Mouse (Mus musculus) brain, embryonic 14.5 days (tissue): ENCODE results near the gene Dab1. TPM values are rescaled to one million over a fixed set of nuclear protein-coding genes. Genes with fewer than 3 reads are reported as not detected.

Experiments used
- DNase-seq: peaks from one replicate; pipeline ENCODE4 v3.0.0-alpha.2; 2011; ENCODE audit warnings: low read depth
- CTCF ChIP-seq: fragments of 200-500 bp; IDR thresholded peaks from 2 replicates; pipeline ENCODE4 v1.5.1; 2012; ENCODE audit warnings: inconsistent platforms, mild to moderate bottlenecking, moderate library complexity, borderline replicate concordance; ENCODE audit not compliant: insufficient read depth, insufficient read length; ENCODE audit errors: extremely low read depth
- POLR2A ChIP-seq: fragments of 200-500 bp; IDR thresholded peaks from 2 replicates; pipeline ENCODE4 v1.6.1; 2012; ENCODE audit warnings: mild to moderate bottlenecking, inconsistent platforms, borderline replicate concordance; ENCODE audit not compliant: poor library complexity, insufficient read depth, insufficient read length, severe bottlenecking; ENCODE audit errors: extremely low read depth
- polyA plus RNA-seq: library from polyadenylated mRNA; depleted of rRNA; stranded (reverse); fragments of >200 nt; gene quantifications from 2 replicates; pipeline ENCODE4 v1.2.3, GENCODE M21; 2012

The Dab1 gene
- polyA plus RNA-seq, 1 experiment = 54.9 TPM

DNA sequence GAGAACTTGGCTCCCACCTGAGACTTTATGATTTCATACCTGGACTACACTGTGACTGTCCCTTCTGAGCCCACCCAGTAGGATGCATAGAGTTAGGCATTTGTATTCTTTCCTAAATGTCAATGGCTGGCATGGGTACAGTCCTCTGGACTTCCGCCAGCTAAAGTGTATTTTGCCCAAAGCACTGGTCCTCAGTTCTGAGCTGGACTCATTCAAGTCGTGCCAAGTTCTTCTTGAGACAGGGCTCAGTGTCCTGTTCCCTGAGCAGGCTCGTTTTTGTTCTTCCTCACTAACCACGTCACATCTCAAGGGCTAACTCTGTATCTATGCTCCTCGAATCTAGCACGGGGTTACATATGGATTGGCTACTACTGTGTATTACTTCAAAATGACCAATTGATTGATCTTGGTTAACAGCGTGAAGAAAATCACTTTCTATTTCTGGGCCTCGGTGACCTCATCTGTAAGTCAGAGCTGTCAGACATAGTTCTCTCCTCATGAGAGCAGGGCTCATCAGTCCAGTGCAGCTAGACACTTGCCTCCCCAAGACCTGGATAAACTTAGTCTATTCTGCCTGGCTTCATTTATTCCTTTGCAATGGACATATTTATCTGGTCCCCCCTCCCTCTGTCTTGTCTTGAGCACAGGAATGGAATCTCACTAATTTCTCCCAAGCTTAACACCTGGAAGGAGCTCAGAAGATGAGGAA is 1023.8 kb downstream of the Dab1 start:
- TF ChIP-seq POLR2A = no peak
- no peak for TF ChIP-seq CTCF
- DNase-seq = peak; percentile 79

DNA sequence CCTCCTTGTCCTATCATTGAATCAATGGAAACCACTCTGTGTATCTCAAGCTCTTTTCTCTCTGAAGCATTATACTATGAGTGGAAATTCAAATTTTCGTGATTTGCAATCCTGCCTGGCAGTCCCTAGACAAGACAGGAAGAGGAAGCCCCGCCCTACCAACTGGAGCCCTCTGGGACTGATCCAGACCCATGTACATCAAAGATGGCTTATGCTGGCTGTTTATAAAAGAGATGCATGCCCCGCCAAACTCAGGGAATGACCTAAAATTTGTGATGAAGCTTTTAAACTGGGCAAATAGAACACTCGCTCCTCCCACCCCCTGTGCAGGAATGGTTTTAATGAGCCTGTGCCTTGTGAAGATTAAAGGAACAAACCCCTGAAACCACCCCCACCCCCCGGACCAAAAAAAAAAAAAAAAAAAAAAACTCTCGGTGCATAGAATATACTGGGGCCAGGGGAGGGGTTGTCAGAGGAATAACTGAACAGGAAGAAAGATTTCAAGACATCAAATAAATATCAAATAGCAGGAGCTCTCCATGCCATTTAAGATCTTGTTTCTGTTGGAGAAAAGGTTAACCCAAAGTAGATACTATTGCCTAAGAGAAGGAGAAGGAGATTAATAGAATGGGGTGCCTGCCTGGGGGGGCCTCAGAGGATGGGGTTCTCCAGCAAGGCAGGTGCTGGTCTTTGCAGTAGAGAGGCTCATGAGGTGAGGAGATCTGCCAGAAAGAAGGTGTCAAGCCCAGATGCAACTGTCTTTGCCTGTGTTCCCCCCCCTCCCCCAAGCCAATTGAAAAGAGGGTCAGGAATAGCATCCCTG is 1024.6 kb downstream of the Dab1 start:
- TF ChIP-seq POLR2A (no peak), CTCF (no peak)
- peak; percentile 94 for DNase-seq

DNA sequence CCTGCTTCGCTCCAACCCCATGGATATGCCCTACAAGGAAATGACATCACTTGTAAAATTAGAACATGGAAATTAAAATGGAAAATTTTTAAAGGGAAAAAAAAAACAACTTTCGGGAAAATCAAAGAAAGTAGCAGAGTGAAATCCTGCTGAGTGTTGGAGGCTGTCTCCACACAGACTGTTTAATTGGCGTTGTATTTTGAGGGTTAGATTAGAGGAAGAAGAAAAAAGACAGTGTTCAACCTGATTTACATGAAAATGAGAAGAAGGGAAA is 1025.1 kb downstream of the Dab1 start:
- DNase-seq = peak; percentile 64
- TF ChIP-seq POLR2A (no peak), CTCF (no peak)

DNA sequence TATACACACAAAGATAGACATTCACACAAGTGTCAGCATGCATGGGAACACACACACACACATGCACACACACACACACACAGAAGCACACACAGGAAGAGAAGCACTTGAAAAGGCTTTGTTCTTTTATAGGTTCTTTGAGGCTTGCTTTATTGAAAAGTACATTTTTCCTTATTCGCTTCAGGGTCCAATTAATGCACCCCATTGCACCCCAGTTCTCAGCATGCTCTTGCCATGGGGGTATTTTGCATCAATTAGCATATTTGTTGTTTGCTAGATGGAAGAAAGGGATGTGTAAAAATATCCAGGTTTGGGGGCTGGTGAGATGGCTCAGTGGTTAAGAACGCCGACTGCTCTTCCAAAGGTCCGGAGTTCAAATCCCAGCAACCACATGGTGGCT is 1025.7 kb downstream of the Dab1 start:
- DNase-seq = peak; percentile 65
- TF ChIP-seq POLR2A (no peak), CTCF (no peak)

DNA sequence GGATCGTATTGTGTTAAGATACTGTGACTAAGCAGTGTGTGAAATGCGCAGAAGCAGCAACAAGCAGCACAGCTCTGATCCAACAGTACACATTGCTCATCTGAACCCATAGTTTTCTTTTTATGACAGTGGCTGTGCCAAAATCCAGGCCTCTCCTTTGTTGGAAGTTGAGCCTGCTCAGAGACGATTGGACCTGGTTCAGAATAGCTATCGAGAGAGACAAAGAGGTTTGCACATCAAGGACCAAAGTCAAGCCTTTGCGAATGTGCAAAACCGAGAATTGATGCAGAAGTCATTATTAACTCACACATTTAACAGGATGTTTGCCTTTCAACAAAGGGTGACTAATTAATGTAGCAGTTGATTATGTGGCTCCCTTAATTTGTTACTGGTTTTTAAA is 1032.6 kb downstream of the Dab1 start:
- peak; percentile 50 for DNase-seq

DNA sequence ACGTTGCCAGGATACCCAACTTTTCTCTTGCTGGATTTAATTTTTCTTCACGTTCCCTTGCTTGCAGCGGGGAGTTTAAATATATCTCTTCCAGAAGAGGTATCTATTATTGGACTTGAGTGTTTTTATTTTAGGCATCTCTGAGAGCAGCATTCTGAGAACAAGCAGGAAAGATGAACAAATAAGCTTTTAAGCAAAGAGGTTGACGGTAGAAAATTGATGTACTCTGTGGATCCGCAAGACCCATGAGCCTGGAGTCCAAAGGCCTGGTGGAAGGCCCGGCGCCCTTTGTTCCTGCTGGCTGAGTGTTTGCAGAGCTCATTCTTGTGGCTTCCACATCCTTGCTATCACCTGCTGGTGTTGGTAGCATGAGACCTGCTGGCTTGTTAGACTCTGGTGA is 1037.6 kb downstream of the Dab1 start:
- TF ChIP-seq CTCF = no peak
- no peak for TF ChIP-seq POLR2A

More for the DNA sequence above, 1032.6 kb downstream of the Dab1 start:
- TF ChIP-seq CTCF = no peak
- TF ChIP-seq POLR2A = no peak

DNA sequence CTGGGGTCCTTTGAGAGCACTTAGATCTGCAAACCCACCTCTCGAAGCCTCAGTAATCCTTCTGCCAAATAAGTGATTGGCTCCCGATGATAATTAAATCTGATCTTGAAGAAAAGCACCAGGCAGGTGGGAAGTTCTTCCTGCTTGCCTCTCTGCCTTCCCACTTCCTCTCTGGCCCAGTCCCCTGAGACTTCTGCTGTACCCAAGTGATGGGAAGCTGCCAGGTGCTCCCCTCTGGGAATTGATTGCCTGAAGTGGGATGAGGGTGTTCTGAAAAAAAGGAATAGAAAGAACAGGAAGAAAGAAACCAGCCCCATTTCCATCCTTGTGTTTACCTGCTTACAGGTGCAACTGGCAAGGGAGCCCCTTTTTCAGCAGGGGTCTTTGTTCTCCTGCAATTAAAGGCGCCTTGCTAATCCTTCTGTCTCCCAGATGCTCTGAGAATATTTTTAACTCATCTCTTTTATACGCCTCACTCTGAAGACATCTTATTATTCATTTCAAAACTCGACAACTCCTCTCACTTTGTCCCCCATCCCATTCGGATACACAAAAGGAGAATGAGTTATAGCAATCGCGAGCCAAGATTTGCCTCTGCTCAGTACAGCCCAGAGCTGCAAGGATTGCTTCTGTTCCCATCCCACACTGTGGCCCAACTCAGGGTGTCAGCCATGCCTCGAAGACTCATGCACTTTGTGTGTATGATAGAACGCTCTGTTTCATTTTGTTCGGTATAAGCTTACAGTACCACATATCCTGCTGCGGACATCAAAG is 1043.9 kb downstream of the Dab1 start:
- DNase-seq = no peak
- TF ChIP-seq CTCF = no peak
- TF ChIP-seq POLR2A = no peak

More for the DNA sequence above, 1037.6 kb downstream of the Dab1 start:
- DNase-seq = no peak

DNA sequence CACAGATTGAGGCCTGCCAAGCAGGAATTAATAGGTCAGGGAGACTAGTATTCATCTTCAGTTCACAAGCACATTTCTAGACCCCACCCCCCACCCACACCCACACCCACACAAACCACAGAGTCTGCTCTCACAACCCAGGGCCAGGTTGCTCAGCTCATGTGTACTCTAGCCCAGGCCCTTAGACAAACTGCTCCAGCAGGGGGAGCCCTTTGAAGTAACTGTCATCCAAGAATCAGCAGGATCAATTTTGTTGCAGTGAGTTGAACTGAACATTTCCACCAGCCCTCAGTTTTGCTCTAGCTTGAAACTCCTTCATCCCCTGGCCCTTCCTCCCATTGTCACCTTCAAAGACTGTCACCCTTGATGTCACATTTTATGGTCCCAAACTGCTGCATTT is 1046.4 kb downstream of the Dab1 start:
- TF ChIP-seq POLR2A (no peak), CTCF (peak; percentile 61; the same call in 1 of the 2 replicates)
- peak; percentile 64 for DNase-seq

DNA sequence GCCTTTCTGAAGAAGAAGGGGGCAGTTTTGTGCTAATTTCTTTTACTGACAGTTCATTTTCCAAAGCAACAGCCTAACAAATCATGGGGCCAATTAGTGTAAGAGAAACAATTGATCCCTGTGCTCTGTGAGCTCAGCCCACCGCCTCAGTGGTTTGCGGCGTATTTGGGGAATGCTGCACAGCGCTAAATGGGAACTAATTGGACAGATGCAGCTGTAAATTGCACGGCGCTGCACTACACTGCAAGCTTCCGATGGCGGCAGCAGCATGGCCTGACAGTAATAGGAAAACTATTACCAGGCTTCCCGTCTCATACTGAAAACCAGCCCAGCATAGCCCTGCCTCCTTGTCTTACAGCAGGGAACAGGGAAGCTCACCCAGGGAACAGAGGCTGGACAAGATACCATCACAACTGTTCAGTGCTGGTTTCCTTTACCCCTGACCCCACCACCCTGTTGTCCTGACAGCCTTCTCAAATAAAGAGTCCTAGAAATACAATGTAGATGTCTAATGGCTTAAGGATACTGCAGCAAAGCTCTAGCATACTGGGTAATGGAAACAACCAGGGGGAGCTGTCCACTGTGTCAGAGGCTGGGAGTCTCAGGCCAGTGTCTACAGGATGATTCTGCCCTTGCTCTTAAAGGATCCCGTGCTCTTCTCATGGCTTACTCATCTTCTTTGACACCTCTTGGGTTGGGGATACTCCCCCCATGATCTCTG is 1047.8 kb downstream of the Dab1 start:
- TF ChIP-seq POLR2A (no peak), CTCF (no peak)
- peak; percentile 93 for DNase-seq

DNA sequence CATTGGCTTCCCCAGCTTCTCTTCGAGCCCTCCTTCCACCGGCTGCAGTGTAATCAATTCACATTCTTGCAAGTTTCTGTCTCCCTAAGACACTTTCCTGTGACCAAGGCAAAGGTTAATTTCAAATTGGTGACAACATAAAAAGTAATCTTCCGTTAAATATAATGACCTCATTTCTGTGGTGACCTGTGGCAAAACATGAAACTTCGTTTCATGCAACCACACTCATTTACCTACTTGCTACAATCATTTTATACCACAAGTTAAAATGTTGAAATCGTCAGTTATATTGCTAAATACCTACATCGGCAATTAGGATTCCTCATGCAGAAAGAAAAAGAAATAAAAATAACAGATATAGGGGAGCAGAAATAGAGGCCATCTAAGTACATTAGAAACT is 1048.9 kb downstream of the Dab1 start:
- TF ChIP-seq CTCF = no peak
- no peak for TF ChIP-seq POLR2A

DNA sequence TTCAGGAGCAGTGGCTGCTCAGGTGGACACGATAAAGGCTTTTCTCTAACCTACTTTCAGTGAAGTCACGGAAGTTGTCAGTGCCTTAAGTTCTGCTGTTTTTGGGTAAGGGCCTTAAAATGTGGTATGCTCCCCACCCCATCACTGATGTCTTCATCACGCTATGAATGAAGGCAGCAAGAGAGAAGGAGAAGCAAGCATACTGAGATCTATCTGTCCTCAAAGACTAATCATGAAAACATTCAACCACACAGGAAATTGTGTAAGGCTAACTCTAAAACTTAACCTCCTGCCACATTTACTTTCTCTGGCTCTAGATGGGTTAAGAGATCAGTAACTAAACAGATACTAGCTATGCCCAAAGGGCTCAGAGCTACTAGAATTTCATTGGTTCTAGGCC is 1050.2 kb downstream of the Dab1 start:
- no peak for DNase-seq
- TF ChIP-seq POLR2A (no peak), CTCF (no peak)

More for the DNA sequence above, 1048.9 kb downstream of the Dab1 start:
- DNase-seq = no peak
